Comparison of ENCODE assay signal across 9 mouse cellular contexts in the genomic region with DNA sequence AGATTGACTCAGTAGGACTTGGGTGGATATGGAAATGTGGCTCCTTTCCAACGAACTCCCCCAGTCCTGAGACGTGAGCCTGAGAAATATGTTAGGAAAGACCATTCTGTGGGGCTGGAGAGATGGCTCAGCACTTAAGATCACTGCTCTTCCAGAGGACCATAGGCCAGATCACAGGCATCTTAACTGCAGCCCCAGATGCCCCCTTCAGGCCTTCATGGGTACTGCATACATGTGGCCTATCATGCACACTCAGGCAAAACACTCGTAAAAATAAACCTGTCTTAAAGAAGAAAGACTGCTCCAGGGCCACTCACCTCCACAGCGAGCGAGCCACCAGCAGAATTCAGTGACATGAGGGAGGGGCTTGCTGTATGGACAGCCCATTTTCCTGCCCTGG.
DNase-seq lines count a peak whose midpoint lies in the region; ATAC-seq lines count a peak whose summit lies in the region.
"Had no signal": no experiment of that assay in that cellular context is flagged by ENCODE, and none has a peak within 500 bp of the region (broad histone marks: within the 10 kb centered on the region; RNA-seq: fewer than 3 reads in every experiment).

No protein-coding gene starts in this region.

- H3K4me3 ChIP-seq in forebrain, embryonic 12.5 days (replicated peaks), result no peak overlapping the region
- no peak overlapping the region for H3K4me3 ChIP-seq in intestine, embryonic 14.5 days (ENCODE audit: low read depth, low read length)
- no peak overlapping the region for H3K4me3 ChIP-seq in midbrain, embryonic 14.5 days (replicated peaks; ENCODE audit: low read depth, low read length)
- H3K4me3 ChIP-seq: erythroblast, embryonic 14.5 days had no signal

- H3K4me2 ChIP-seq in forebrain, embryonic 12.5 days, result no peak overlapping the region
- no peak overlapping the region for H3K4me2 ChIP-seq in intestine, embryonic 14.5 days (ENCODE audit: low read length)
- no peak overlapping the region for H3K4me2 ChIP-seq in midbrain, embryonic 14.5 days (ENCODE audit: low read length)

- H3K27me3 ChIP-seq in forebrain, embryonic 12.5 days, result no peaks in the 10 kb centered on the region
- no peaks in the 10 kb centered on the region for H3K27me3 ChIP-seq in intestine, embryonic 14.5 days (replicated peaks; ENCODE audit: control insufficient read depth, insufficient read depth, low read length)
- H3K27me3 ChIP-seq in midbrain, embryonic 14.5 days (ENCODE audit: control insufficient read depth, insufficient read depth, low read length), result no peaks in the 10 kb centered on the region

- H3K4me1 ChIP-seq in forebrain, embryonic 12.5 days, result no peaks in the 10 kb centered on the region
- H3K4me1 ChIP-seq in intestine, embryonic 14.5 days (replicated peaks; ENCODE audit: control insufficient read depth, insufficient read depth, low read length), result no peaks in the 10 kb centered on the region
- H3K4me1 ChIP-seq in midbrain, embryonic 14.5 days (ENCODE audit: control insufficient read depth, insufficient read depth, low read length), result no peaks in the 10 kb centered on the region

- H3K9me3 ChIP-seq in forebrain, embryonic 12.5 days, result no peaks in the 10 kb centered on the region
- H3K9me3 ChIP-seq in intestine, embryonic 14.5 days (ENCODE audit: control insufficient read depth, low read length), result no peaks in the 10 kb centered on the region
- H3K9me3 ChIP-seq in midbrain, embryonic 14.5 days (ENCODE audit: control insufficient read depth, low read length), result no peaks in the 10 kb centered on the region

- peaks cover 52% of the 10 kb centered on the region for H3K36me3 ChIP-seq in forebrain, embryonic 12.5 days (replicated peaks)
- peaks cover 46% of the 10 kb centered on the region for H3K36me3 ChIP-seq in intestine, embryonic 14.5 days (ENCODE audit: control insufficient read depth, insufficient read depth, low read length)
- peaks cover 39% of the 10 kb centered on the region for H3K36me3 ChIP-seq in midbrain, embryonic 14.5 days (ENCODE audit: control insufficient read depth, insufficient read depth, low read length)

- intact Hi-C loops in left cerebral cortex, postnatal 14 days (cut with DNase I), result loop anchor here (5.0 kb wide), 2 partner anchors 81 to 116 kb away; partner anchors contain the start of genes 1700001J03Rik and Rnf6

- no peak overlapping the region for H3K27ac ChIP-seq in forebrain, embryonic 12.5 days
- no peak overlapping the region for H3K27ac ChIP-seq in intestine, embryonic 14.5 days (ENCODE audit: low read depth)
- no peak overlapping the region for H3K27ac ChIP-seq in midbrain, embryonic 14.5 days (replicated peaks; ENCODE audit: low read depth, low read length)

- 94% methylated on average over 5 of the region's 5 CpGs for WGBS in forebrain, embryonic 12.5 days
- 93% methylated on average over 5 of the region's 5 CpGs for WGBS in intestine, embryonic 14.5 days
- WGBS in midbrain, embryonic 14.5 days, result 87% methylated on average over 5 of the region's 5 CpGs

- no peak overlapping the region for H3K9ac ChIP-seq in forebrain, embryonic 12.5 days
- H3K9ac ChIP-seq in intestine, embryonic 14.5 days (ENCODE audit: low read length), result no peak overlapping the region
- no peak overlapping the region for H3K9ac ChIP-seq in midbrain, embryonic 14.5 days (replicated peaks; ENCODE audit: low read length)

- peak; percentile 65; the same call in 1 of the 2 replicates for ATAC-seq in forebrain, embryonic 12.5 days (ENCODE audit: low FRiP score)
- no peak for ATAC-seq in intestine, embryonic 14.5 days (replicated peaks; ENCODE audit: low FRiP score, low TSS enrichment, low read depth)
- ATAC-seq in midbrain, embryonic 14.5 days (ENCODE audit: low FRiP score, low TSS enrichment), result no peak; the same call in none of the 2 replicates

- DNase-seq in right cerebral cortex, adult 18-20 months, result peak; percentile 41
- DNase-seq in right cerebral cortex, postnatal 25 days, result no peak
- peak; percentile 65 for DNase-seq in c-Kit-negative CD71-positive TER-119-positive erythroid progenitor cells, embryonic 14.5 days (ENCODE audit: low read depth, low spot score)
- DNase-seq in intestine, embryonic 14.5 days (ENCODE audit: low spot score), result peak; percentile 71
- peak; percentile 65 to 76 for DNase-seq in left cerebral cortex, postnatal 14 days (ENCODE audit: low spot score in 2 of 2)
- DNase-seq in midbrain, embryonic 14.5 days, result peak; percentile 63
- peak; percentile 14 to 20 for DNase-seq in thymus, adult 18-20 months
